Mouse (Mus musculus): ENCODE measurements around the gene Atp2a2. TPM values are rescaled to one million over a fixed set of nuclear protein-coding genes. Genes with fewer than 3 reads are reported as not detected.

Atp2a2 gene
- polyA plus RNA-seq, 1 experiment from 2014 or later: 11.3 TPM

- Histone ChIP-seq H3K27ac (ENCODE audit: low read length) (no peak overlapping the region), H3K9ac (ENCODE audit: low read depth, low read length) (no peak overlapping the region), H3K4me3 (ENCODE audit: low read depth, low read length) (no peak overlapping the region), H3K9me3 (replicated peaks; ENCODE audit: control insufficient read depth, low read length) (no peaks in the 10 kb centered on the region), H3K36me3 (ENCODE audit: control insufficient read depth, insufficient read depth) (no peaks in the 10 kb centered on the region), H3K4me2 (ENCODE audit: low read depth, low read length) (no peak overlapping the region), H3K4me1 (ENCODE audit: control insufficient read depth, low read depth, low read length) (no peaks in the 10 kb centered on the region), H3K27me3 (ENCODE audit: control insufficient read depth, insufficient read depth, low read depth, low read length) (no peaks in the 10 kb centered on the region)
- no peak for ATAC-seq (ENCODE audit: low read depth)
- 65% methylated on average over 8 of the region's 8 CpGs for WGBS (ENCODE audit: insufficient replicate concordance)
These were observed 31.9 kb upstream of the Atp2a2 start for GRCm38 (mm10) chr5:122533884-122534283.

- Histone ChIP-seq H3K4me2 (ENCODE audit: low read depth, low read length) (no peak overlapping the region), H3K27me3 (ENCODE audit: control insufficient read depth, insufficient read depth, low read depth, low read length) (no peaks in the 10 kb centered on the region), H3K9ac (ENCODE audit: low read depth, low read length) (no peak overlapping the region), H3K4me3 (ENCODE audit: low read depth, low read length) (no peak overlapping the region), H3K36me3 (ENCODE audit: control insufficient read depth, insufficient read depth) (no peaks in the 10 kb centered on the region), H3K4me1 (ENCODE audit: control insufficient read depth, low read depth, low read length) (peaks cover 3% of the 10 kb centered on the region; the same call in 1 of the 2 replicates), H3K27ac (ENCODE audit: low read length) (no peak overlapping the region), H3K9me3 (replicated peaks; ENCODE audit: control insufficient read depth, low read length) (no peaks in the 10 kb centered on the region)
- peak; percentile 39; the same call in 1 of the 2 replicates for ATAC-seq (ENCODE audit: low read depth)
- 59% methylated on average over 9 of the region's 9 CpGs for WGBS (ENCODE audit: insufficient replicate concordance)
These were observed 28.0 kb upstream of the Atp2a2 start for GRCm38 (mm10) chr5:122529913-122530604.

GRCm38 (mm10) chr5:122529316-122529715, 27.3 kb upstream of the Atp2a2 start:
- Histone ChIP-seq H3K9ac (ENCODE audit: low read depth, low read length) (no peak overlapping the region), H3K27me3 (ENCODE audit: control insufficient read depth, insufficient read depth, low read depth, low read length) (no peaks in the 10 kb centered on the region), H3K9me3 (replicated peaks; ENCODE audit: control insufficient read depth, low read length) (no peaks in the 10 kb centered on the region), H3K4me2 (ENCODE audit: low read depth, low read length) (no peak overlapping the region), H3K27ac (ENCODE audit: low read length) (peak overlapping the region; percentile 37; the same call in 1 of the 2 replicates), H3K4me3 (ENCODE audit: low read depth, low read length) (no peak overlapping the region), H3K4me1 (ENCODE audit: control insufficient read depth, low read depth, low read length) (peaks cover 5% of the 10 kb centered on the region; the same call in 1 of the 2 replicates), H3K36me3 (ENCODE audit: control insufficient read depth, insufficient read depth) (no peaks in the 10 kb centered on the region)
- WGBS (ENCODE audit: insufficient replicate concordance): 49% methylated on average over 3 of the region's 3 CpGs
- no peak for ATAC-seq (ENCODE audit: low read depth)

- ATAC-seq (ENCODE audit: low read depth): no peak
- WGBS (ENCODE audit: insufficient replicate concordance): 63% methylated on average over 3 of the region's 3 CpGs
- H3K27ac ChIP-seq (ENCODE audit: low read length): no peak overlapping the region
These were observed 26.6 kb upstream of the Atp2a2 start for GRCm38 (mm10) chr5:122528591-122528990.

GRCm38 (mm10) chr5:122527761-122528160, 25.7 kb upstream of the Atp2a2 start:
- no peaks in the 10 kb centered on the region for H3K9me3 ChIP-seq (replicated peaks; ENCODE audit: control insufficient read depth, low read length)
- H3K36me3 ChIP-seq (ENCODE audit: control insufficient read depth, insufficient read depth): no peaks in the 10 kb centered on the region
- no peaks in the 10 kb centered on the region for H3K27me3 ChIP-seq (ENCODE audit: control insufficient read depth, insufficient read depth, low read depth, low read length)
- peak overlapping the region; percentile 62 for H3K27ac ChIP-seq (ENCODE audit: low read length)
- H3K4me1 ChIP-seq (ENCODE audit: control insufficient read depth, low read depth, low read length): peaks cover 5% of the 10 kb centered on the region; the same call in 1 of the 2 replicates
- 56% methylated on average over 11 of the region's 11 CpGs for WGBS (ENCODE audit: insufficient replicate concordance)
- no peak overlapping the region for H3K4me3 ChIP-seq (ENCODE audit: low read depth, low read length)
- H3K4me2 ChIP-seq (ENCODE audit: low read depth, low read length): no peak overlapping the region
- H3K9ac ChIP-seq (ENCODE audit: low read depth, low read length): no peak overlapping the region
- no peak for ATAC-seq (ENCODE audit: low read depth)

More at GRCm38 (mm10) chr5:122528591-122528990, 26.6 kb upstream of the Atp2a2 start:
- Histone ChIP-seq H3K4me1 (ENCODE audit: control insufficient read depth, low read depth, low read length) (peaks cover 5% of the 10 kb centered on the region; the same call in 1 of the 2 replicates), H3K9ac (ENCODE audit: low read depth, low read length) (no peak overlapping the region), H3K4me3 (ENCODE audit: low read depth, low read length) (no peak overlapping the region), H3K27me3 (ENCODE audit: control insufficient read depth, insufficient read depth, low read depth, low read length) (no peaks in the 10 kb centered on the region), H3K9me3 (replicated peaks; ENCODE audit: control insufficient read depth, low read length) (no peaks in the 10 kb centered on the region), H3K36me3 (ENCODE audit: control insufficient read depth, insufficient read depth) (no peaks in the 10 kb centered on the region), H3K4me2 (ENCODE audit: low read depth, low read length) (no peak overlapping the region)

GRCm38 (mm10) chr5:122526878-122527730, 25.1 kb upstream of the Atp2a2 start:
- peak; percentile 74 for ATAC-seq (ENCODE audit: low read depth)
- Histone ChIP-seq H3K4me2 (ENCODE audit: low read depth, low read length) (no peak overlapping the region), H3K9me3 (replicated peaks; ENCODE audit: control insufficient read depth, low read length) (no peaks in the 10 kb centered on the region), H3K4me3 (ENCODE audit: low read depth, low read length) (no peak overlapping the region), H3K27me3 (ENCODE audit: control insufficient read depth, insufficient read depth, low read depth, low read length) (no peaks in the 10 kb centered on the region), H3K4me1 (ENCODE audit: control insufficient read depth, low read depth, low read length) (peaks cover 5% of the 10 kb centered on the region; the same call in 1 of the 2 replicates), H3K36me3 (ENCODE audit: control insufficient read depth, insufficient read depth) (no peaks in the 10 kb centered on the region), H3K9ac (ENCODE audit: low read depth, low read length) (no peak overlapping the region), H3K27ac (ENCODE audit: low read length) (peak overlapping the region; percentile 62)
- WGBS (ENCODE audit: insufficient replicate concordance): 56% methylated on average over 15 of the region's 15 CpGs

- Histone ChIP-seq H3K27ac (ENCODE audit: low read length) (no peak overlapping the region), H3K9ac (ENCODE audit: low read depth, low read length) (no peak overlapping the region), H3K36me3 (ENCODE audit: control insufficient read depth, insufficient read depth) (no peaks in the 10 kb centered on the region), H3K27me3 (ENCODE audit: control insufficient read depth, insufficient read depth, low read depth, low read length) (no peaks in the 10 kb centered on the region), H3K4me1 (ENCODE audit: control insufficient read depth, low read depth, low read length) (peaks cover 5% of the 10 kb centered on the region; the same call in 1 of the 2 replicates), H3K4me3 (ENCODE audit: low read depth, low read length) (no peak overlapping the region), H3K9me3 (replicated peaks; ENCODE audit: control insufficient read depth, low read length) (no peaks in the 10 kb centered on the region), H3K4me2 (ENCODE audit: low read depth, low read length) (no peak overlapping the region)
- no peak for ATAC-seq (ENCODE audit: low read depth)
- 77% methylated on average over 9 of the region's 9 CpGs for WGBS (ENCODE audit: insufficient replicate concordance)
These were observed 24.4 kb upstream of the Atp2a2 start for GRCm38 (mm10) chr5:122526405-122526804.

GRCm38 (mm10) chr5:122525238-122525931, 23.4 kb upstream of the Atp2a2 start:
- H3K36me3 ChIP-seq (ENCODE audit: control insufficient read depth, insufficient read depth): no peaks in the 10 kb centered on the region
- no peak overlapping the region for H3K4me2 ChIP-seq (ENCODE audit: low read depth, low read length)
- H3K27me3 ChIP-seq (ENCODE audit: control insufficient read depth, insufficient read depth, low read depth, low read length): no peaks in the 10 kb centered on the region
- H3K9me3 ChIP-seq (replicated peaks; ENCODE audit: control insufficient read depth, low read length): no peaks in the 10 kb centered on the region
- peaks cover 5% of the 10 kb centered on the region; the same call in 1 of the 2 replicates for H3K4me1 ChIP-seq (ENCODE audit: control insufficient read depth, low read depth, low read length)
- no peak overlapping the region for H3K4me3 ChIP-seq (ENCODE audit: low read depth, low read length)
- H3K9ac ChIP-seq (ENCODE audit: low read depth, low read length): no peak overlapping the region
- peak overlapping the region; percentile 31; the same call in 1 of the 2 replicates for H3K27ac ChIP-seq (ENCODE audit: low read length)
- ATAC-seq (ENCODE audit: low read depth): no peak
- WGBS (ENCODE audit: insufficient replicate concordance): 68% methylated on average over 14 of the region's 14 CpGs

All from liver, embryonic 16.5 days (tissue).